Mouse (Mus musculus) liver, embryonic 15.5 days (tissue): Measurements from ENCODE around the gene Tnfrsf12a. TPM values are rescaled to one million over a fixed set of nuclear protein-coding genes. Genes with fewer than 3 reads are reported as not detected.

Source experiments
- ATAC-seq: fragments of 200-750 bp; cut with Nextera tagmentation; 2 replicates; pipeline ENCODE4 v1.8.0; 2017; ENCODE audit warnings: moderate number of reproducible peaks, mild to moderate bottlenecking, moderate library complexity; ENCODE audit not compliant: insufficient read depth
- H3K27ac ChIP-seq: fragments of 300-500 bp; sonication (generic); replicated peaks from 2 replicates; pipeline ENCODE4 v1.5.1; 2015; ENCODE audit warnings: mild to moderate bottlenecking, inconsistent platforms
- H3K27me3 ChIP-seq: fragments of 300-500 bp; sonication (generic); 2 replicates; pipeline ENCODE4 v1.6.1; 2015; ENCODE audit warnings: mild to moderate bottlenecking, inconsistent platforms
- H3K36me3 ChIP-seq: fragments of 300-500 bp; sonication (generic); replicated peaks from 2 replicates; pipeline ENCODE4 v1.6.1; 2015; ENCODE audit warnings: moderate library complexity, mild to moderate bottlenecking, inconsistent platforms
- H3K4me1 ChIP-seq: fragments of 300-500 bp; sonication (generic); replicated peaks from 2 replicates; pipeline ENCODE4 v1.6.1; 2015; ENCODE audit warnings: inconsistent platforms
- H3K4me2 ChIP-seq: fragments of 300-500 bp; sonication (generic); 2 replicates; pipeline ENCODE4 v1.6.1; 2015; ENCODE audit warnings: moderate library complexity, mild to moderate bottlenecking, inconsistent platforms
- H3K4me3 ChIP-seq: fragments of 300-500 bp; sonication (generic); replicated peaks from 2 replicates; pipeline ENCODE4 v1.5.1; 2015; ENCODE audit warnings: mild to moderate bottlenecking, inconsistent platforms
- H3K9ac ChIP-seq: fragments of 300-500 bp; sonication (generic); 2 replicates; pipeline ENCODE4 v1.6.1; 2015; ENCODE audit warnings: moderate library complexity, mild to moderate bottlenecking, inconsistent platforms
- H3K9me3 ChIP-seq: fragments of 300-500 bp; sonication (generic); replicated peaks from 2 replicates; pipeline ENCODE4 v1.6.1; 2016; ENCODE audit warnings: inconsistent platforms
- WGBS: fragments of 180-500 bp; shearing (Covaris S2); methylation state at CpG from one replicate; pipeline ENCODE4 v1.1.7; 2015; ENCODE audit warnings: mixed read lengths; ENCODE audit not compliant: insufficient replicate concordance; 5-methylcytosine and 5-hydroxymethylcytosine counted together
- polyA plus RNA-seq: library from polyadenylated mRNA; unstranded; fragments of >200 nt; fragmentation: Nextera tagmentation; extraction: Ambion mirVana; gene quantifications from 2 replicates; pipeline ENCODE4 v1.2.1, GENCODE M21; 2015

Gene Tnfrsf12a
- polyA plus RNA-seq, 1 experiment from 2014 or later, result 5.8 TPM

DNA sequence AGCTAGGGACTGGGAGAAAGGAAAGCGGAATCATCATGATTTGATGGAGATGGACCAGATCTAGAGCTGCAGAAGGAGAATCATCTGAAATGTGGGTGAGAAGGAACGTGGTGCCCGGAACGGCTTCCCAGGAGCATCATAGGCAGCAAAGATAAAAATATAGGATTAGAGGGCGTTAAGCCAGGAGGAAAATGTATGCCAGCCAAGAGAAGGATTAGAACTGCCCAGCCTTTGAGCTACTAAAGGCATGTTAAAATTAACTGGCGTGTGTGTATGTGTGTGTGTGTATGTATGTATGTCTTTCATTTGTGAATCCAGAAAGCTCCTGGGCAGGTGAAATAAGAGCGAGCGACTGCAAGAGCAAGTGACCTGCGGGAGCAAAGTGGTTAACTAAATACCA, 26.0 kb upstream of the Tnfrsf12a start:
- H3K9ac ChIP-seq, result no peak overlapping the region
- no peak for ATAC-seq
- H3K27ac ChIP-seq, result no peak overlapping the region
- H3K4me3 ChIP-seq, result no peak overlapping the region
- H3K4me2 ChIP-seq, result no peak overlapping the region
- peaks cover 9% of the 10 kb centered on the region for H3K4me1 ChIP-seq
- peaks cover 73% of the 10 kb centered on the region for H3K27me3 ChIP-seq
- no peaks in the 10 kb centered on the region for H3K9me3 ChIP-seq
- 67% methylated on average over 9 of the region's 9 CpGs for WGBS
- H3K36me3 ChIP-seq, result no peaks in the 10 kb centered on the region

DNA sequence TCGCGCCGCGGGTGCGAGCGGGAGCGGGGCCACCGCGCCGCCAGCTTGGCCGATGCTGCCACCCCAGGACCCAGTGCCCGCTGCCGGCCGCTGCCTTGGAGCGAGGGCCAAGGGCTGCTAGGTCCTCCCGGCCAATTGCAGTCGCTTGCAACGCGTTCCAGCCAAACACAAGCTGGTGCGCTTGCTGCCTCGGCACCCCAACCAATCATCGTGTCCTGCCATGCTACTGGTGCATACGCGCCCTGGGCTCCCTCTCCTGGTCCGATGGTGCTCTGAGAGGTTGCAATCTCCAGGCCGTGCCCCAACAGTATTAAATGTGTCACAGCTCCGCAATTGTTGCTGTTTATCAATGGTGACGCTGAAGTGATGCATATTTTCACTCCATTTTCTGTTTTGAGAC, 22.8 kb upstream of the Tnfrsf12a start:
- Histone ChIP-seq H3K4me1 (peaks cover 9% of the 10 kb centered on the region), H3K9ac (no peak overlapping the region), H3K4me2 (peak overlapping the region; percentile 89), H3K36me3 (no peaks in the 10 kb centered on the region), H3K9me3 (no peaks in the 10 kb centered on the region), H3K27me3 (peaks cover 87% of the 10 kb centered on the region), H3K27ac (no peak overlapping the region), H3K4me3 (peak overlapping the region; percentile 60)
- WGBS, result 2% methylated on average over 25 of the region's 28 CpGs
- ATAC-seq, result peak; percentile 84

DNA sequence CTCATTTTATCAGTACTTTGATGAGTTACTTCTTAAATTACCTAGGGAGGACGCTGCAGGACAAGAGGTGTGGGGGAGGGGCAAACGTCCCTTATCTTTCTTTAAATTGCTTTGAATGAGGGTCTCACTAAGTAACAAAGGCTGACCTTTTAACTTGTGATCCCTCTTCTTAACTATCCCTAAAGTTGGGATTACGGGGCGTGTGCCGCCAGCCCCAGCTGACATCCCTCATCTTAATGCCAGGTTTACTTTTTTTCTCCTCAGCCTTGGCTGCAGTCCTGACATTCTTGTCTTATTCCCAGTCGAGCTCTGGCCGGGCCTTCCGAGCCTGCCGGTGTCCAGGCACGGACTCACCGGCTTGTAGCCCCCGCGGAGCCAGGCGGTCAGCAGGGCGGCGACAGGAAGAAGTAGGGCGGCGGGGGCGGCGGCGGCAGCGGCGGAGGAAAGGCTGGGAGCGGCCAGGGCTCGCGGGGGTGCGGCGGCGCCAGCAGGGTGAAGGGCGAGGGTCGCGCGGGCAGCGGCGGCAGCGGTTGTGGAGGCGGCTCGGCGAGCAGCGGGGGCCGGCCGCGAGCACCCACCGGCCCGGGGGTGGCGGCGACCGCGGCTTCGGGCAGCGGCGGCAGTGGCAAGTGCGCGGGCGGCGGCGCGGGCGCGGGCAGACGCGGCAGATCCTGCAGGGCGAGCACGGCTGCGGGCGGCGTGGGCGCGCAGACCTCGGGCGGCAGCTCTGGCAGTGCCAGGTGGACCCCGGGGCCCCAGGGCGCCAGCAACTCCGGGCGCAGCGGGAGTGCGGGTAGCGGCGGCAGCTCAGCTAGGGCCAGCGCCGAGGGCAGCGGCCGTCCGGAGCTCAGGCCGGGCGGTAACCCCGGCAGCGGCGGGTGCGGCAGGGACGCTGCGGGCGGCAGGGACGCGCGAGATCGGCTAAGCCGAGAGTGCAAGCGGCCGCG, 22.1 kb upstream of the Tnfrsf12a start:
- H3K27ac ChIP-seq, result no peak overlapping the region
- under 1% methylated on average over 92 of the region's 101 CpGs for WGBS
- peaks cover 87% of the 10 kb centered on the region for H3K27me3 ChIP-seq
- peak overlapping the region; percentile 89 for H3K4me2 ChIP-seq
- H3K4me1 ChIP-seq, result peaks cover 9% of the 10 kb centered on the region
- H3K9ac ChIP-seq, result peak overlapping the region; percentile 27; the same call in 1 of the 2 replicates
- peak overlapping the region; percentile 60 for H3K4me3 ChIP-seq
- no peaks in the 10 kb centered on the region for H3K9me3 ChIP-seq
- H3K36me3 ChIP-seq, result no peaks in the 10 kb centered on the region
- ATAC-seq, result peak; percentile 37

DNA sequence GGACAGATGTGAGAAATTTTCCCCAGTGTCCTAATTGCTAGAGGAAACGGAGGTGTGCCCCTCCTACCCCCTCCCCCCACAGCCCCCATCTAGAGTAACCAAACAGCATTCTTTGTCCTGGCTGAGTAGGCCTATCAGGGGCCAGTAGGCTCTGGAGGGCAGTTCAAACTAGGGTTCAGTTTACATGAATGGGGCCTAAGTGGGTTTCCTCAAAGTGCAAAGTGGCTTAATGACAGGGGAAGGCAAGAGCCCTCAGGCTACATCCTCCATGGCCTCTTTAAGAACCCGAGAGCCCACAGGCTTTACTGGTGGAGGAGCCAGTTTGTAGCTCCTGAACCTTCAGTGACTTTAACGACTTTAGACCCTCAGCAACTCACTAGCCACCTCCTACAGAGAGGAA, 18.5 kb upstream of the Tnfrsf12a start:
- no peak for ATAC-seq
- no peak overlapping the region for H3K4me3 ChIP-seq

DNA sequence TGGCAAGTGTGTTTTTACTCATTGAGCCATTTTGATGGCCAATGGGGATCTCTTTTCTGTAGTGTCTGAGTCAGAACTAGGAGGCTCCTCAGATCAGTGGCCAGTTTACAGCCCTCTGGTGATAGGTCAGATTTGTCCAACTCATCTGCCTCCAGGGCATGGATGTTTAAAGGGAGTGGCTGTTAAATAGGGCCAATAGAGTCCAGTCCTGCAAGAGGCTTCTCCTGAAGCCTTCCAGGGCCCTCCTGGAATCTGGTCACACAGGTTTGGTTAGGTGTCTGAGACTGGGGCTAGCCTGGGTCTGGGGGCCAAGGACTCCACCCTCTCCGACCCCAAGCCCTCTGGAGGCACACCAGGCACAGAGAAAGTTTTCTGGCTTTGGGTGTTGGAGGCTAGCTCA, 17.2 kb upstream of the Tnfrsf12a start:
- no peak overlapping the region for H3K27ac ChIP-seq
- H3K4me3 ChIP-seq, result no peak overlapping the region
- no peaks in the 10 kb centered on the region for H3K36me3 ChIP-seq
- no peak for ATAC-seq
- H3K27me3 ChIP-seq, result peaks cover 66% of the 10 kb centered on the region
- H3K9ac ChIP-seq, result no peak overlapping the region
- H3K4me2 ChIP-seq, result no peak overlapping the region
- H3K9me3 ChIP-seq, result no peaks in the 10 kb centered on the region
- 31% methylated on average over 1 of the region's 1 CpGs for WGBS
- peaks cover 6% of the 10 kb centered on the region for H3K4me1 ChIP-seq

More for the DNA sequence above, 18.5 kb upstream of the Tnfrsf12a start:
- no peak overlapping the region for H3K27ac ChIP-seq
- H3K27me3 ChIP-seq, result peaks cover 79% of the 10 kb centered on the region
- peaks cover 9% of the 10 kb centered on the region for H3K4me1 ChIP-seq
- no peak overlapping the region for H3K4me2 ChIP-seq
- WGBS, result 30% methylated on average over 3 of the region's 3 CpGs
- no peaks in the 10 kb centered on the region for H3K9me3 ChIP-seq
- no peak overlapping the region for H3K9ac ChIP-seq
- H3K36me3 ChIP-seq, result no peaks in the 10 kb centered on the region

DNA sequence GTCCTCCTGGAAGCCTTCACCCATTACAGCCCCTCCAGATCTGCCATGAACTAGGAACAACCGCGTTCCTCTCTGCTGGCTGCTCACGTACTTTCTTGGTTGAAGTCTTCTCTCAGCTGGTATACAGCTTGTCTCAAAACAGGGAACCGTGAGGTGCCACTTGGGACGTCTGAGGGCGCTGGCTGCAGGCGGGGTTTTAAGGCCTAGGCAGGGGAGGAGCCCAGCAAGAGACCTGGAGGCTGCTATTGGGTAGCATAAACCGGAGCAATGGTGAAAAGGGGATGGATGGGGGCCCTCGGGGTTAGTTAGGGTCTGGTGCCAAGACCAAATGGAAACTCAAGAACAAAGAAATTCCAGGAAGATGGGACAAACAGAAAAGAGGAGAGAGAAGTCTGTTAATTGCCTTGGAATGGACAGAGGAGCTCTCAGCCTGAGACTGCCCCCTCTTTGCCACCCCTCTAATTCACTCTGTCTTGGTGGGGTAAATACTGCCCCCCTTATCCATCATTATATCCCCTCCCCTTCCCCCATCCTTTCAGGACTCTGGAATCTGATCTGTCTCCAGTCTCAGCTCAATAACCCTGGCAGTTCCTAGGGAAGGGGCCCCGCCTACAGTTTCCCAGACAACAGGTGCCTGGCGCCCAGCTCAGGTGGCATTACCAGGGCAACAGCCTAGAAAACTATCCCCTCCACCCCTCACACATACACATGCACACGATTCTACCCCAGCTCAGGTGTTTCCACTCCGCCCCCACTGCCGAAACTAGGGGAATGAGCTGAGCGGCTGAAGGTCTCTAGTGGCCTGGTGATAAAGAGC, 6.8 kb upstream of the Tnfrsf12a start, which contains the start of gene Cldn9:
Gene Cldn9 (minus strand): TSS at position 171 of the 817 bp plus-strand sequence.
- no peak within 1 kb of the TSS for H3K9ac ChIP-seq
- no peak within 1 kb of the TSS for H3K4me2 ChIP-seq
- H3K27ac ChIP-seq, result no peak within 1 kb of the TSS
- H3K9me3 ChIP-seq, result no peaks in the 10 kb centered on the region
- H3K27me3 ChIP-seq, result peaks cover 64% of the 10 kb centered on the region
- H3K4me1 ChIP-seq, result 0 out of 2 replicates have a peak, but pooled peaks cover 4% of the 10 kb centered on the region
- WGBS, result 28% methylated on average over 15 of the region's 15 CpGs
- no peak for ATAC-seq
- H3K36me3 ChIP-seq, result no peaks in the 10 kb centered on the region
- no peak within 1 kb of the TSS for H3K4me3 ChIP-seq

DNA sequence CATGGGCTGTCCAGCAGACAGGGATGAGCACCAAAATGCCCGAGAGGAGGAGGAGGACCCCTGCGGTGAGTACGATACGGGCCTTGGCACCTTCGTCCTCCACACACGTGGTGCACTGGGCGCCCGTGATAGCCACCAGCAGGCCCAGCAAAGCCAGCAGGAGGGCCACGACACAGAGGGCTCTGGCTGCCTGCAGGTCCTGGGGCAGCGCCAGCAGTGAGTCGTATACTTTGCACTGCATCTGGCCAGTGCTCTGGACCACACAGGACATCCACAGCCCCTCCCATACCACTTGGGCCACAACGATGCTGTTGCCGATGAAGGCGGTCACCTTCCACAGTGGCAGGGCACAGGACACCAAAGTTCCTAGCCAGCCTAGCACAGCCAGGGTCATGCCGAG, 6.0 kb upstream of the Tnfrsf12a start:
- Histone ChIP-seq H3K4me2 (no peak overlapping the region), H3K4me3 (no peak overlapping the region), H3K36me3 (no peaks in the 10 kb centered on the region), H3K4me1 (0 out of 2 replicates have a peak, but pooled peaks cover 4% of the 10 kb centered on the region), H3K27me3 (peaks cover 72% of the 10 kb centered on the region), H3K9me3 (no peaks in the 10 kb centered on the region), H3K27ac (no peak overlapping the region), H3K9ac (no peak overlapping the region)
- WGBS, result 24% methylated on average over 15 of the region's 15 CpGs
- ATAC-seq, result no peak

DNA sequence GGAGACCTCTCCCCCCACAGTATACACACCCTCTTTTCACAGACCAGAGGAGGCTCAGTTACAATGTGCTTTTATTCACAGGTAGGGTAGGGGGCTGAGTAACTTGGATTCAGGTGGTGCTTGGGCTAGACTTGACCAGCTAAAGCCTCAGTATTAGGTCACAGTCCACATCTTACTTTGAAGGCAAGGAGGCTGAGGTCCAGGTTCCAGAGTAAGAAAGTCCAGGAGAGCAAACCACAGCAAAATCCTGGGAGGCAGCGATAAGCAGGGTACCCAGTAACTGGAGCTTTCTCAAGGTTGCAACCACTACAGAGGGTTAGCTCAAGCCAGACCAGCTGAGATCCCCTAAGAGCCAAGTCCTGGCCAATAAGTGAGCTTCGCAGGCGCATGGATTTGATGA, 5.3 kb upstream of the Tnfrsf12a start:
- peaks cover 79% of the 10 kb centered on the region for H3K27me3 ChIP-seq
- no peak for ATAC-seq

DNA sequence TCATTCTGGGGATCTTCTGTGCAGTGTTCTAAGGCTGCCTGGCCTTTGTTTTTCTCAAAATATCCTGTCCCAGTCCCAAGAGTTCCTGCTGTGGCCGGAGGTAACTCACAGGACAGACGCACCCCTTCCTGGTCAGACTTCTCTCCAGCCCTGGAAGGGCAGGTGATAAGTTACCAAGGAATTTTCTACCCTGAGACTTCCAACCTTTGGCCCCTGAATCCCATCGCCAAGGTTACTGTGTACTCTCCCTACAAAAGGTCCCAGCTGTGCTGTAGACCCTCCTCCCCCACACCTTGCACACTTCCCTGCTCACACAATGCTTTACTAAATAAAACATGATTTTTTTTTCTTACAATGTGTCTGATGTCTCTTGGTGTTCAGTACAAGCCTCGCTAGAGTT, 4.8 kb upstream of the Tnfrsf12a start:
- H3K27ac ChIP-seq, result no peak overlapping the region
- H3K27me3 ChIP-seq, result peaks cover 84% of the 10 kb centered on the region
- H3K4me1 ChIP-seq, result peaks cover 14% of the 10 kb centered on the region
- no peak overlapping the region for H3K9ac ChIP-seq
- H3K4me2 ChIP-seq, result no peak overlapping the region
- WGBS, result 43% methylated on average over 4 of the region's 4 CpGs
- no peaks in the 10 kb centered on the region for H3K9me3 ChIP-seq
- no peaks in the 10 kb centered on the region for H3K36me3 ChIP-seq
- no peak overlapping the region for H3K4me3 ChIP-seq
- no peak for ATAC-seq

More for the DNA sequence above, 5.3 kb upstream of the Tnfrsf12a start:
- no peak overlapping the region for H3K4me3 ChIP-seq
- H3K9me3 ChIP-seq, result no peaks in the 10 kb centered on the region
- WGBS, result 46% methylated on average over 3 of the region's 3 CpGs
- H3K27ac ChIP-seq, result no peak overlapping the region
- no peak overlapping the region for H3K4me2 ChIP-seq
- no peak overlapping the region for H3K9ac ChIP-seq
- peaks cover 9% of the 10 kb centered on the region for H3K4me1 ChIP-seq
- H3K36me3 ChIP-seq, result no peaks in the 10 kb centered on the region

DNA sequence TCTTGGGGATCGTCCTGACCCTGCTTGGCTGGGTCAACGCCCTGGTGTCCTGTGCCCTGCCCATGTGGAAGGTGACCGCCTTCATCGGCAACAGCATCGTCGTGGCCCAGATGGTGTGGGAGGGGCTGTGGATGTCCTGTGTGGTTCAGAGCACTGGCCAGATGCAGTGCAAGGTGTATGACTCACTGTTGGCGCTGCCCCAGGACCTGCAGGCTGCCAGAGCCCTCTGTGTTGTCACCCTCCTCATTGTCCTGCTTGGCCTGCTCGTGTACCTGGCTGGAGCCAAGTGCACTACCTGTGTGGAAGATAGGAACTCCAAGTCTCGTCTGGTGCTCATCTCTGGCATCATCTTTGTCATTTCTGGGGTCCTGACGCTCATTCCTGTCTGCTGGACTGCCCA, 3.8 kb upstream of the Tnfrsf12a start:
- Histone ChIP-seq H3K27ac (no peak overlapping the region), H3K27me3 (peaks cover 94% of the 10 kb centered on the region), H3K4me2 (no peak overlapping the region), H3K9me3 (no peaks in the 10 kb centered on the region), H3K4me3 (no peak overlapping the region), H3K9ac (no peak overlapping the region), H3K4me1 (peaks cover 24% of the 10 kb centered on the region), H3K36me3 (no peaks in the 10 kb centered on the region)
- 52% methylated on average over 10 of the region's 10 CpGs for WGBS
- no peak for ATAC-seq

DNA sequence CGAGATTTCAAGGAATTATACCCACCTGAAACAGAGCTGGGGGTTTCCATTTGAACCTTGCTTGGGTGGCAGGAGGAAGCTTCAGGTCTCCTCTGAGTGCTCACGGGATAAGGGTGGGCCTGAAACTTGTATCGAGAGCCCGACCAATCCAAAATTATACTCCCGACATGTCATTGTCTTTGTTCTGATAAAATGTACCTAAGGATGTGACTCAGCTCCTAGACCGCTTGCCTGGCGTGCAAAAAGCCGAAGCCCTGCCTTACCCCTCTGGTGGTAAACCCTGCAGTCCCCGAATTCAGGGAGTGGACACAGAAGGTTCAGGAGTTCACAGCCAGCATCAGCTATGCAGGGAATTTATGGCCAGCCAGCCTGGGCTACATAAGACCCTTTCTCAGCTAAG, 3.1 kb upstream of the Tnfrsf12a start:
- no peak overlapping the region for H3K4me2 ChIP-seq
- peaks cover 31% of the 10 kb centered on the region for H3K4me1 ChIP-seq
- peaks cover 100% of the 10 kb centered on the region for H3K27me3 ChIP-seq
- no peak for ATAC-seq
- H3K4me3 ChIP-seq, result no peak overlapping the region
- WGBS, result 36% methylated on average over 9 of the region's 9 CpGs
- H3K36me3 ChIP-seq, result no peaks in the 10 kb centered on the region
- H3K9me3 ChIP-seq, result no peaks in the 10 kb centered on the region
- H3K27ac ChIP-seq, result no peak overlapping the region
- H3K9ac ChIP-seq, result no peak overlapping the region
